Mouse (Mus musculus) left cerebral cortex, adult 2 months (tissue): ENCODE measurements at regions not wholly inside any gene's neighbourhood (a gene's known extent, or its start where the extent isn't known, plus 50 kb on each side); places are given as distances from the start of the nearest gene placed in this dataset.
A peak's percentile ranks its signal among the peaks of the same experiment; 100 is the strongest.
"Not testable (repeated sequence)": the region's sequence is repeated elsewhere in the genome, so short reads cannot be mapped to it uniquely, and the experiment has no call there.

Experiments
- DNase-seq, 2 experiments: peaks; one replicate each; pipeline ENCODE4 v3.0.0; 2021 to 2022; ENCODE audit warnings: low spot score in 2 of 2, mixed read lengths in 1 of 2; ENCODE audit errors: extremely low spot score in 1 of 2
- H3K27ac ChIP-seq: fragments of 200-600 bp; 2 replicates; pipeline ENCODE4 v1.8.1; 2022
- H3K4me3 ChIP-seq: fragments of 200-600 bp; 2 replicates; pipeline ENCODE4 v1.8.1; 2022
- CTCF ChIP-seq: fragments of 200-600 bp; IDR thresholded peaks from 2 replicates; pipeline ENCODE4 v1.8.1; 2022; ENCODE audit warnings: antibody characterized with exemption, mild to moderate bottlenecking, moderate library complexity
- intact Hi-C: fragments of 180-260 bp; cut with DNase I; formaldehyde crosslinking; loops from one replicate; pipeline ENCODE4 v1.15.1; 2025

DNA sequence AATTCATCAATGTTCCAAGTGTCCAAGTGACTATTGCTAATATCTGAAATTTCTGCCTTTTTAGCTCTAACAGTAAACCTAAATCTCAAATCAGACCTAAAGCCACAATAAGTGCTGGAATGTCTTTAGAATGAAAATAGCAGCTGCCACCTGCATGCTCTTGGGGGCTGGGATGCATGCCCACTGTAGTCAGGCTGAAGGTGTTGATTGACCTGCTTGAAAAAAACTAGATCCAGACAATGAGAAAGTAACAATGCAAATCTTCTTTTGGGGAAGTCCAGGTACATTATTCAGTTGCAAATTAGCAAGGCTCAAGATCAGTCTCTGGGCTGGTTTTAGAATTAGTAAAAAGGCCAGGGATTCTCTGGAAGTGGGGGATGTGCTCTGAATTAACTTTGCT, 1759.9 kb upstream of the Slc39a10 start:
- not testable (repeated sequence) for H3K27ac ChIP-seq, DNase-seq, H3K4me3 ChIP-seq
- intact Hi-C loops: loop anchor here (10.0 kb wide), 1 partner anchor 1088 kb away; no protein-coding TSS in a partner anchor

GRCm38 (mm10) chr1:48651387-48651786, 1758.7 kb upstream of the Slc39a10 start:
- no peak overlapping the region for H3K4me3 ChIP-seq
- intact Hi-C loops: loop anchor here (10.0 kb wide), 1 partner anchor 1087 kb away; no protein-coding TSS in a partner anchor
- H3K27ac ChIP-seq: no peak overlapping the region
- DNase-seq: no peak
- no peak for TF ChIP-seq CTCF

DNA sequence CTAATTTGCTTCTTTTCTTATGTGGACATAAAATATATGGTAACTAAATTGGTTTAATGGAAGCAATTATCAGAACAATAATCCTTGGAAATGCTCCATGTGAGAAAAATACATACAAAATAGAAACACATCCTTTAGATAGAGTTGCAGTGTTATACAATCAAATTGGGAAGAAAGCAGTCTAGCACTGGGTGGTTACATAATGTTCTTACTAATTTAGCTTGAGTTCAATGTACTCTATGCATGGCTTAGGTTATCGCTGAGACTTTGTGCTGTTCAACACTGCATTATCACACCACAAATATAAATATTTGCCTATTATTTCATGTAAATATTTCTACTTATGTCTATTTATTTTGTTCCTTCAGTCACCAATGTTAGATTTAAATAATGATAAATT, 1724.5 kb upstream of the Slc39a10 start:
- H3K27ac ChIP-seq: no peak overlapping the region
- intact Hi-C loops: no loop called here
- no peak for DNase-seq
- H3K4me3 ChIP-seq: no peak overlapping the region
- no peak for TF ChIP-seq CTCF

GRCm38 (mm10) chr1:48609026-48609425, 1716.4 kb upstream of the Slc39a10 start:
- H3K27ac ChIP-seq: no peak overlapping the region
- intact Hi-C loops: no loop called here

More at GRCm38 (mm10) chr1:48609026-48609425, 1716.4 kb upstream of the Slc39a10 start:
- TF ChIP-seq CTCF: no peak
- DNase-seq: peak in 1 of 2 experiments; percentile 14
- no peak overlapping the region for H3K4me3 ChIP-seq
